Mouse (Mus musculus) bone marrow macrophage, adult 2 months (primary cell): ENCODE results near the gene Adipor2. TPM values are rescaled to one million over a fixed set of nuclear protein-coding genes. Genes with fewer than 3 reads are reported as not detected.

Source experiments
- H3K27ac ChIP-seq: 2 replicates; pipeline ENCODE4 v1.5.1; 2012; ENCODE audit warnings: low read depth, low read length; ENCODE audit not compliant: insufficient read depth
- H3K4me1 ChIP-seq: 2 replicates; pipeline ENCODE4 v1.6.1; 2012; ENCODE audit warnings: low read length; ENCODE audit not compliant: control insufficient read depth, insufficient read depth
- H3K4me3 ChIP-seq: 2 replicates; pipeline ENCODE4 v1.5.1; 2012; ENCODE audit warnings: mild to moderate bottlenecking, low read length, moderate library complexity; ENCODE audit not compliant: insufficient read depth
- CTCF ChIP-seq: IDR thresholded peaks from 2 replicates; pipeline ENCODE4 v1.5.1; 2012; ENCODE audit warnings: low read depth, mild to moderate bottlenecking, low read length, moderate library complexity
- POLR2A ChIP-seq: IDR thresholded peaks from 2 replicates; pipeline ENCODE4 v1.6.1; 2012; ENCODE audit warnings: mild to moderate bottlenecking, low read depth, low read length, borderline replicate concordance
- polyA plus RNA-seq: library from polyadenylated mRNA; stranded (reverse); fragments of >200 nt; gene quantifications from 2 replicates; pipeline ENCODE4 v1.2.4, GENCODE M21; 2012; ENCODE audit not compliant: missing spikeins, insufficient read depth, insufficient read length

Adipor2 gene
- polyA plus RNA-seq, 1 experiment, result 71.2 TPM

DNA sequence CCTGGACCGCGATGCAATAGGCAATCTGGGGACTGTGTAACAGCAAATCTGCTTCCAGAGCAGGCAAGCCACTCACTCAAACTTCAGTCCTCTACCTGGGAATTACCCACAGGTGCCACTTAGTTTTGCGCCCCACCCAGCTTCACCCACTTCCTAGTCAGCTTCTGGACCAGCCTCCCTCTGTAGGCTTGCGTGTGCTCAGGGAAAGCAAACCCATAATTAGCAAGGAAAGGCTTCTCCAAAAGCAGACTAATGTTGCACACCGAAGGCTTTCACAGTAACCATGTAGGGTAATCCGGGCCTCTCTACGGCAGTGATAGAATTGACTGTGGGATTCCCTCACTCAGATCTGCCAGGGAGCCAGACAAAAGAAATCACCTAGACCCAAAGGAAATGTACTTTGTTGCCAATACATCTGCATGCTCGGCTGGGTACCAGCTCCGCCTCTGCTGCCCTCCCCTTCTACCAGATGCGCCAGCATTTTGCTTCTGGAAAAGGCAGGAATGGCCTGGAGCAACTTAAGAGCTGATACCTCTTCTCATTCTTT is 109.6 kb downstream of the Adipor2 start:
- no peak for TF ChIP-seq CTCF
- TF ChIP-seq POLR2A, result no peak
- H3K27ac ChIP-seq, result no peak overlapping the region
- no peaks in the 10 kb centered on the region for H3K4me1 ChIP-seq
- H3K4me3 ChIP-seq, result no peak overlapping the region

DNA sequence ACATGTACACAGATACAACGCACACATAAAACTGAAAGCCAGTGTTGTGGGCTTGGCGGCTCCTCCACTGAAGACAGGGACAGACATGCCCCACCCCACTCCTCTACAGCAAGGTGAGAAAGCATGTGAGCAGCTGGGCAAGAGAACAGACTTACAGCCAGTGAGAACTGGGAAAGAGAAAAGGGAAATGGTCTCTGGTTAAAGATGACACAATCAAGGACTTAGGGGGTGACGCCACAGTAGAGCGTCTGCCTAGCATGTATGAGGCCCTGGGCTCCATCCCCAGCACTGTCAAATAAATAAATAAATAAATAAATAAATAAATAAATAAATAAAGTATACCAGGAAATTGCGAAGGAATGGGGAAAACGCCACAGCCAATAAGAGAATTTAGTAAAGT is 114.2 kb downstream of the Adipor2 start:
- H3K4me1 ChIP-seq, result no peaks in the 10 kb centered on the region
- H3K4me3 ChIP-seq, result no peak overlapping the region
- no peak overlapping the region for H3K27ac ChIP-seq
- TF ChIP-seq POLR2A (no peak), CTCF (no peak)

Other genes with a start within 250 kb of the Adipor2 start
- 10.0 and 13.4 TPM in 2 replicates for gene Dcp1b, start 242.5 kb downstream of the Adipor2 start, polyA plus RNA-seq
- gene Cacna1c, start 221.3 kb downstream of the Adipor2 start, polyA plus RNA-seq, result 0.11 and 0.19 TPM in 2 replicates
- 0.27 TPM in 1 of 2 replicates, not detected in the other for gene Cacna2d4, start 181.2 kb downstream of the Adipor2 start, polyA plus RNA-seq
- gene Lrtm2, start 86.9 kb downstream of the Adipor2 start, polyA plus RNA-seq, result not detected in 2 replicates
- 30.7 and 34.3 TPM in 2 replicates for gene Fbxl14, start 62.0 kb upstream of the Adipor2 start, polyA plus RNA-seq
- not detected in 2 replicates for gene Wnt5b, start 126.6 kb upstream of the Adipor2 start, polyA plus RNA-seq